Mouse (Mus musculus): ENCODE results near the gene Gdpgp1.

The Gdpgp1 gene

GRCm38 (mm10) chr7:80199851-80200587 is 32.6 kb upstream of the Gdpgp1 start:
- no peak for DNase-seq (ENCODE audit: low read depth, low spot score)

GRCm38 (mm10) chr7:80200588-80200945 is 32.1 kb upstream of the Gdpgp1 start:
- no peak for DNase-seq (ENCODE audit: low read depth, low spot score)

- DNase-seq (ENCODE audit: low read depth, low spot score) = no peak
Measured at GRCm38 (mm10) chr7:80200963-80201539, 31.6 kb upstream of the Gdpgp1 start.

GRCm38 (mm10) chr7:80201888-80202540 is 30.7 kb upstream of the Gdpgp1 start:
- no peak for DNase-seq (ENCODE audit: low read depth, low spot score)

- DNase-seq (ENCODE audit: low read depth, low spot score) = no peak
Measured at GRCm38 (mm10) chr7:80202961-80203360, 29.7 kb upstream of the Gdpgp1 start.

- peak; percentile 50 for DNase-seq (ENCODE audit: low read depth, low spot score)
Measured at GRCm38 (mm10) chr7:80203638-80204096, 29.0 kb upstream of the Gdpgp1 start.

GRCm38 (mm10) chr7:80204362-80204761 is 28.3 kb upstream of the Gdpgp1 start:
- DNase-seq (ENCODE audit: low read depth, low spot score) = peak; percentile 81

- DNase-seq (ENCODE audit: low read depth, low spot score) = peak; percentile 68
Measured at GRCm38 (mm10) chr7:80204961-80205360, 27.7 kb upstream of the Gdpgp1 start.

GRCm38 (mm10) chr7:80205705-80206589 is 26.7 kb upstream of the Gdpgp1 start:
- DNase-seq (ENCODE audit: low read depth, low spot score) = peak; percentile 44

- DNase-seq (ENCODE audit: low read depth, low spot score) = peak; percentile 37
Measured at GRCm38 (mm10) chr7:80207314-80207731, 25.3 kb upstream of the Gdpgp1 start.

- peak; percentile 38 for DNase-seq (ENCODE audit: low read depth, low spot score)
Measured at GRCm38 (mm10) chr7:80208026-80208642, 24.5 kb upstream of the Gdpgp1 start.

- peak; percentile 28 for DNase-seq (ENCODE audit: low read depth, low spot score)
Measured at GRCm38 (mm10) chr7:80208738-80209430, 23.8 kb upstream of the Gdpgp1 start.

- DNase-seq (ENCODE audit: low read depth, low spot score) = peak; percentile 89
Measured at GRCm38 (mm10) chr7:80209669-80210068, 23.0 kb upstream of the Gdpgp1 start.

- DNase-seq (ENCODE audit: low read depth, low spot score) = no peak
Measured at GRCm38 (mm10) chr7:80210982-80211381, 21.7 kb upstream of the Gdpgp1 start.

- DNase-seq (ENCODE audit: low read depth, low spot score) = no peak
Measured at GRCm38 (mm10) chr7:80213604-80214003, 19.1 kb upstream of the Gdpgp1 start.

- no peak for DNase-seq (ENCODE audit: low read depth, low spot score)
Measured at GRCm38 (mm10) chr7:80214459-80214858, 18.2 kb upstream of the Gdpgp1 start.

GRCm38 (mm10) chr7:80215398-80215797 is 17.3 kb upstream of the Gdpgp1 start:
- DNase-seq (ENCODE audit: low read depth, low spot score) = peak; percentile 80

GRCm38 (mm10) chr7:80216566-80216965 is 16.1 kb upstream of the Gdpgp1 start:
- no peak for DNase-seq (ENCODE audit: low read depth, low spot score)

GRCm38 (mm10) chr7:80218666-80219065 is 14.0 kb upstream of the Gdpgp1 start:
- no peak for DNase-seq (ENCODE audit: low read depth, low spot score)

GRCm38 (mm10) chr7:80220237-80220797 is 12.3 kb upstream of the Gdpgp1 start:
- DNase-seq (ENCODE audit: low read depth, low spot score) = no peak
